Mouse (Mus musculus) stomach, postnatal 0 days (tissue): ENCODE data around the gene Myo1c.

Experiments
- CTCF ChIP-seq: IDR thresholded peaks from 2 replicates; pipeline ENCODE4 v1.5.1; 2016; ENCODE audit warnings: antibody characterized with exemption, low read depth, mild to moderate bottlenecking, moderate library complexity
- EP300 ChIP-seq: optimal IDR thresholded peaks from 2 replicates; pipeline ENCODE3; 2016; ENCODE audit warnings: antibody characterized with exemption

DNA sequence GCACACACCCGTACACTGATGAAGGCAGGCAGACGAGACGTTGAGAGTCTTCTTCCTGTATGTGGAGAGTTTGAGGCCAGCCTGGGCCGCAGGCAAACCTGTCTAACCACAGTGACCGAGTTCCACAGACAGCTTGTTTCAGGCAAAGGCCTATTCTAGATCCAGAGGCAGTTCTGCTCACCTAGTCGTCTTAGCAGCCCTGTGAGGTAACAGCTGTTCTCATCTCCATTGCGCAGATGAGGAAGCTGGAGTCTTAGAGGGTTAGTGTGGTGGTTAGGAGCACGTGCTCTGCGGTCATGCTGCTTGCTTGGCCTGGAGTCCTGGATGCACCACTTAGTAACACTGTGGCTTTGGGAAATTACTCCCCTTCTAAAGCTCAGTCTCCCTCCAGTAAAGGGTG lies 5.6 kb upstream of the Myo1c start:
- TF ChIP-seq EP300 (no peak), CTCF (no peak)
